Mouse (Mus musculus) liver, embryonic 15.5 days (tissue): ENCODE data around the gene Tmbim6. TPM values are rescaled to one million over a fixed set of nuclear protein-coding genes. Genes with fewer than 3 reads are reported as not detected.
A peak's percentile ranks its signal among the peaks of the same experiment; 100 is the strongest.
"Not testable (repeated sequence)": the region's sequence is repeated elsewhere in the genome, so short reads cannot be mapped to it uniquely, and the experiment has no call there.

ENCODE experiments used
- ATAC-seq: fragments of 200-750 bp; cut with Nextera tagmentation; 2 replicates; pipeline ENCODE4 v1.8.0; 2017; ENCODE audit warnings: moderate number of reproducible peaks, mild to moderate bottlenecking, moderate library complexity; ENCODE audit not compliant: insufficient read depth
- H3K27ac ChIP-seq: fragments of 300-500 bp; sonication (generic); replicated peaks from 2 replicates; pipeline ENCODE4 v1.5.1; 2015; ENCODE audit warnings: mild to moderate bottlenecking, inconsistent platforms
- H3K27me3 ChIP-seq: fragments of 300-500 bp; sonication (generic); 2 replicates; pipeline ENCODE4 v1.6.1; 2015; ENCODE audit warnings: mild to moderate bottlenecking, inconsistent platforms
- H3K36me3 ChIP-seq: fragments of 300-500 bp; sonication (generic); replicated peaks from 2 replicates; pipeline ENCODE4 v1.6.1; 2015; ENCODE audit warnings: moderate library complexity, mild to moderate bottlenecking, inconsistent platforms
- H3K4me1 ChIP-seq: fragments of 300-500 bp; sonication (generic); replicated peaks from 2 replicates; pipeline ENCODE4 v1.6.1; 2015; ENCODE audit warnings: inconsistent platforms
- H3K4me2 ChIP-seq: fragments of 300-500 bp; sonication (generic); 2 replicates; pipeline ENCODE4 v1.6.1; 2015; ENCODE audit warnings: moderate library complexity, mild to moderate bottlenecking, inconsistent platforms
- H3K4me3 ChIP-seq: fragments of 300-500 bp; sonication (generic); replicated peaks from 2 replicates; pipeline ENCODE4 v1.5.1; 2015; ENCODE audit warnings: mild to moderate bottlenecking, inconsistent platforms
- H3K9ac ChIP-seq: fragments of 300-500 bp; sonication (generic); 2 replicates; pipeline ENCODE4 v1.6.1; 2015; ENCODE audit warnings: moderate library complexity, mild to moderate bottlenecking, inconsistent platforms
- H3K9me3 ChIP-seq: fragments of 300-500 bp; sonication (generic); replicated peaks from 2 replicates; pipeline ENCODE4 v1.6.1; 2016; ENCODE audit warnings: inconsistent platforms
- WGBS: fragments of 180-500 bp; shearing (Covaris S2); methylation state at CpG from one replicate; pipeline ENCODE4 v1.1.7; 2015; ENCODE audit warnings: mixed read lengths; ENCODE audit not compliant: insufficient replicate concordance; 5-methylcytosine and 5-hydroxymethylcytosine counted together
- polyA plus RNA-seq: library from polyadenylated mRNA; unstranded; fragments of >200 nt; fragmentation: Nextera tagmentation; extraction: Ambion mirVana; gene quantifications from 2 replicates; pipeline ENCODE4 v1.2.1, GENCODE M21; 2015

The Tmbim6 gene
- polyA plus RNA-seq, 1 experiment from 2014 or later: 278 TPM

DNA sequence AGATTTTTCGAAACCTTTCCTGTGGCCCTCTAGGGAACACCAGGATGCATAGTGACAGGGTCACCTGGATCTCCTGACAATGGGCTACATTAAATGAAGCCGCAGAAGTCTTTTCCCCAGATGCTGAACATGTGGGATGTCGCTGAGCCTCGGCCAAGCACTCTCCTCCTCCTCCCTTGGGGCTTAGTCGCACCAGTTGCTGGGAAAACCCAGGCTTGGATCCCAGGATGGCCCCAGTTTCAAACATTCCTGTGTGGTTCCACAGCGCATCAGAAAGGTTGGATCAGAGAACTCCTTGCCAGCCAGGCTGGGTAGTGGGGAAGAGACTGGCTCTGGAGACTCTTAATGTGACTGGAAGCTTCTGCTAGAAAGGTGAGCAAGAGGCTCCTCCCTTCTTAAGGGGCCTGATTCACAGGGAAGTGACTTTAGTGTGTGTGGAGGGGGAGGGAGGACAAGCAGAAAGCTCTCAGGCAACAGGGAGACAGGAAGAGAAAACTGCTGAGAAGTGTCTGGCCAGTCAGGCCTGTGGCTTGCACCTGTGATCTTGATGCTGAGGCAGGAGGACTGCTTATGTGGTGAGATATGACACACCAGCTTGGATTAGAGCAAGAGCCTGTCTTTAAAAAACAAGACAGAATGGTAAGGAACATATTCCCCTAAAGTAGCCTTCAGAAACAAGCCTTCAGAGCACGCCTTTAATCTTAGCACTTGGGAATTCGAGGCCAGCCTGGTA lies 46.5 kb downstream of the Tmbim6 start:
- 72% methylated on average over 8 of the region's 8 CpGs for WGBS
- Histone ChIP-seq H3K27ac (no peak overlapping the region), H3K36me3 (no peaks in the 10 kb centered on the region), H3K9me3 (no peaks in the 10 kb centered on the region), H3K4me1 (peaks cover 21% of the 10 kb centered on the region), H3K4me2 (no peak overlapping the region), H3K4me3 (no peak overlapping the region), H3K9ac (no peak overlapping the region), H3K27me3 (no peaks in the 10 kb centered on the region)
- no peak for ATAC-seq

DNA sequence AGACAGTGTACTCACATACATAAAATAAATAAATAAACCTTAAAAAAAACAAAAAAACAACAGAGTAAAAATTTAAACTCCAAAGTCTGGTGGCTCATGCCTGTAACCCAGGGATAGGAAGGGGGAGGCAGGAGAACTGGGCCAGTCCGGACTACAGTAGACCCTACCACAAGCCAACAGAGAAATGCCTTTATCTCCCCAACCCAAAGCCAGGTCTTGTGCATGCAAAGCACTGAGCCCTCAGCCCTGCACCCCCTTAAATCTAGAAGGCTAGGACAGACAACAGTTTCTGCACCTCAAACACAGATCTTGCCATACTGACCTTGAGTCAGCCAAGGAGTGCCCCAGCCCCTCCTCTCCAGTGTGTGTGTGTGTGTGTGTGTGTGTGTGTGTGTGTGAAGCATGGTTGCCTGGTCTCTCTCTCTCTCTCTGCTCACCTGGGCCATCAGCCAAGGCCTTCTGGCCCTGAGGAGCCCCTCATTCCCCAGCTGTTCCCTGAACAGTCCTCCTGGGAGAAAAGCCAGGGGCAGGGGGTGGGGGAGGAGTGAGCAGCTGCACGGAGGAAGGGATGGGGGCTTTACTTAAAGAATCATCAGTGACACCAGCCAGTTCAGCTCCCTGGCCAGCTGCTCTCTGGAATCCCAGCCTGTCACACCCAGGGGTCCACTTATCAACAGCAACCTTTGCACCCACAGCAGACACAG lies 47.6 kb downstream of the Tmbim6 start:
- Histone ChIP-seq H3K4me2 (no peak overlapping the region), H3K27me3 (no peaks in the 10 kb centered on the region), H3K4me3 (no peak overlapping the region), H3K4me1 (peaks cover 20% of the 10 kb centered on the region; the same call in 1 of the 2 replicates), H3K9ac (no peak overlapping the region), H3K36me3 (no peaks in the 10 kb centered on the region), H3K9me3 (no peaks in the 10 kb centered on the region), H3K27ac (no peak overlapping the region)
- ATAC-seq: no peak
- 42% methylated on average over 2 of the region's 2 CpGs for WGBS

DNA sequence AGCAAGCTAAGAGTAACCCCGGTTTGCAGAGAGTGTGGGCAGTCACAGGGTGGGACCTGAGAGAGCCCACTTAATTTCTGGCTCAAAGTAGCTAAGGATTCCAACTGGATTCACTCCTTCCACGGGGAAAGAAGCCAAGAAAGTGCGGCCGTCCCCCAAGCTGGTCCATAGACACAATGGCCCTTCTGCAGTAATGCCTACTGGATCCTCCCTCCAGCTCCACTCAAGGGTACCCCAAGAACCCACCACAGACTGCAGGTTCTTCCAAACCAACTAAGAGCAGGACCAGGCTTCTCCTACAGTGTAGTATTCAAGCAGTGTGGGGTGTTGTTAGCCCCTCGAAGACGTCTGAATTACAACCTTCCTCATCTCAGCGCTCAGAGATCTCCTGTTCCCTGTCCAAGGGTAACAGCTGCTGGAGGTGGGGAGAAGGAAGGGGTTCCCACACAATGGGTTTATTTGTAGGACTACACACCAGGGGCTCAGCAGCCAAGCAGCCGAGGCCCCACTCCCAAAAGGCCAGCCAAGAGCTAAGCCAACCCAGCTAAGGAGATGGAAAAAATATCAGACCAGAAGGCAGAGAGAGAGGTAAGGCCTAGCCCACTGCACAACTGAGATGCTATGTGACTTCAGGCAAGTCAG lies 48.3 kb downstream of the Tmbim6 start:
- Histone ChIP-seq H3K27me3 (no peaks in the 10 kb centered on the region), H3K4me2 (no peak overlapping the region), H3K9ac (no peak overlapping the region), H3K36me3 (no peaks in the 10 kb centered on the region), H3K4me3 (no peak overlapping the region), H3K4me1 (peaks cover 18% of the 10 kb centered on the region; the same call in 1 of the 2 replicates), H3K9me3 (no peaks in the 10 kb centered on the region), H3K27ac (no peak overlapping the region)
- 62% methylated on average over 8 of the region's 8 CpGs for WGBS
- ATAC-seq: no peak

DNA sequence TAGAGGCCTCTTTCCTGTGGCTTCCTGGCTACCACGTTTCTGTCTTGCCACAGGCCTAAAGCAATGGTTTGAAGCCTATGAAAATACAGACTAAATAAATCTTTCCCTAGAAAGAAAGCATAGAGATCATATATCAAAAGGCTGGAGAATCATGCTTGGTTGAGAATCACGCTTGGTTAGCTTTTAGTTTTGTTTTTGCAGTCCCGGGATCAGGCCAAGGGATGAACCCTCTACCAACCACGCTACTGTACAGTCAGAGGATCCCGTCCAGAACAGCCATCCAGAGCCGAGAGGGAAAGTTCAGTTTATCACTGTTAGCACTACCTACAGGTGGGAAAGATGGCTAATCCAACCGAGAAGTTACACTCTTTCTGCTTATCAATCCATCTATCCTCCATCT lies 49.7 kb downstream of the Tmbim6 start:
- 65% methylated on average over 7 of the region's 7 CpGs for WGBS
- no peak overlapping the region for H3K4me3 ChIP-seq
- no peaks in the 10 kb centered on the region for H3K9me3 ChIP-seq
- no peak overlapping the region for H3K4me2 ChIP-seq
- H3K27ac ChIP-seq: no peak overlapping the region
- H3K4me1 ChIP-seq: peaks cover 16% of the 10 kb centered on the region; the same call in 1 of the 2 replicates
- H3K27me3 ChIP-seq: no peaks in the 10 kb centered on the region
- no peak for ATAC-seq
- H3K9ac ChIP-seq: no peak overlapping the region
- no peaks in the 10 kb centered on the region for H3K36me3 ChIP-seq

DNA sequence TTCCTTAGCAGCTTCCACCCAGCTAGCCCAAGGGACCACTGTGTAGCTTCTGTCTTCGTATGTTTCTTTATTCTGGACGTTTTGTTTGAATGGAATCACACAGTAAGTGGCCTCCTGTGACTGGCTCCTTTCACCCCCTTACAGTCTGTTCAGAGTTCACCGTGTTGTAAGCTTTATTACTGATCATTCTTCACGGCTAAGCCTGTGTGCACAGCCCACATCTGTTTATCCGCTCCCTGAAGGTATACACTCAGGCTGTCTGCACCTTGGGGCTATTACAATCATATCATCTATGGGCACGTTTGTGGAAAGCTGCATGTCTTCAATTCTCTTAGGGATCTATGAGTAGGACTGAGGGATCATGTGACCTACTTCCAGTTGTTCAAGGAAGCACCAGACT lies 52.9 kb downstream of the Tmbim6 start:
- Histone ChIP-seq H3K27me3 (no peaks in the 10 kb centered on the region), H3K4me2 (no peak overlapping the region), H3K9ac (no peak overlapping the region), H3K36me3 (no peaks in the 10 kb centered on the region), H3K27ac (no peak overlapping the region), H3K4me1 (peaks cover 31% of the 10 kb centered on the region), H3K9me3 (no peaks in the 10 kb centered on the region), H3K4me3 (no peak overlapping the region)
- no peak for ATAC-seq
- 61% methylated on average over 6 of the region's 6 CpGs for WGBS

DNA sequence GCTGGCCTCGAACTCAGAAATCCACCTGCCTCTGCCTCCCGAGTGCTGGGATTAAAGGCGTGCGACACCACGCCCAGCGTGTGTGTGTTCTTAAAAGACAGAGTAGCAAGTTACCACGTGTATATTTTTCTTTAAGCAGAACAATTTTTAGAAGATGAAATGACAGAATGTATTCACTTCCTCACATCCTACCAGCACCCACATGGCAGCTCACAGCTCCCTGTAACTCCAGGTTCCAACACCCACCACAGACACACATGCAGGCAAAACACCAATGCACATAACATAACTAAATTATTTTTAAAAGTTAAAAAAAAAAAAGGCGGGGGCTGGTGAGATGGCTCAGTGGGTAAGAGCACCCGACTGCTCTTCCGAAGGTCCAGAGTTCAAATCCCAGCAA lies 53.5 kb downstream of the Tmbim6 start:
- H3K36me3 ChIP-seq, H3K4me3 ChIP-seq, H3K27me3 ChIP-seq, H3K4me2 ChIP-seq, H3K9me3 ChIP-seq, H3K27ac ChIP-seq, ATAC-seq, H3K9ac ChIP-seq: not testable (repeated sequence)
- 67% methylated on average over 10 of the region's 10 CpGs for WGBS
- peaks cover 28% of the 10 kb centered on the region for H3K4me1 ChIP-seq

DNA sequence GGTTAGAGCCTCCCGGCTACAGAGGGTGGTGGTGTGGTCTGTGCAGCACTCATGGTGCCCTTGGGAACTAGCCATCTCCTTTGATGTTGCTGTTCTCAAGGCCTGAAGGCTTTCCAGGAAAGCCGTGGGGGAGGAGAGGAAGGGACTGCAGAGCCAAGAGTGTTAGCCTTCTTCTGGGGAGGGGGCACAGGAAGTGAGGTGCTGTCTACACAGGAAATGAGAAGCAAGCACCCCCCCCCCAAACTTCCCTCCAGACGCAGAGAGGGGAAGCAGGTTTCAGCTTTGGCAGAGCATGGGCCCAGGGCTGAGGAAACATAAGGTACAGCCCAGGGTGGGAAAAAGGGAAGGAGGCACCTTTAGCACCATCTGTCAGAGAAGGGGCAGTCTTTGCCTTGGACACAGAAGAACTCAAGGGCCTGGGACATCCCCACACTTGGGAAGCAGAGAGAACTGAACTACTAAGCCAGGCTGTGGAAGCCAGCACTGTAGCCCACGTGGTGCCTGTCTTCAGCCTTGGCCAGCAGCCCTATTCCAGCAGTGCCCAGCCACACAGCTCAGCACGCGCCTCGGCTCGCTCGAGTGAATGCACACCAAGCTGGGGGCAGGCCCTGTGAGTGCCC lies 56.6 kb downstream of the Tmbim6 start:
- H3K36me3 ChIP-seq: no peaks in the 10 kb centered on the region
- H3K9me3 ChIP-seq: no peaks in the 10 kb centered on the region
- H3K27ac ChIP-seq: peak overlapping the region; percentile 35
- peak; percentile 45 for ATAC-seq
- peak overlapping the region; percentile 48 for H3K4me2 ChIP-seq
- H3K27me3 ChIP-seq: no peaks in the 10 kb centered on the region
- WGBS: 15% methylated on average over 9 of the region's 9 CpGs
- peaks cover 25% of the 10 kb centered on the region for H3K4me1 ChIP-seq
- H3K9ac ChIP-seq: no peak overlapping the region
- no peak overlapping the region for H3K4me3 ChIP-seq

DNA sequence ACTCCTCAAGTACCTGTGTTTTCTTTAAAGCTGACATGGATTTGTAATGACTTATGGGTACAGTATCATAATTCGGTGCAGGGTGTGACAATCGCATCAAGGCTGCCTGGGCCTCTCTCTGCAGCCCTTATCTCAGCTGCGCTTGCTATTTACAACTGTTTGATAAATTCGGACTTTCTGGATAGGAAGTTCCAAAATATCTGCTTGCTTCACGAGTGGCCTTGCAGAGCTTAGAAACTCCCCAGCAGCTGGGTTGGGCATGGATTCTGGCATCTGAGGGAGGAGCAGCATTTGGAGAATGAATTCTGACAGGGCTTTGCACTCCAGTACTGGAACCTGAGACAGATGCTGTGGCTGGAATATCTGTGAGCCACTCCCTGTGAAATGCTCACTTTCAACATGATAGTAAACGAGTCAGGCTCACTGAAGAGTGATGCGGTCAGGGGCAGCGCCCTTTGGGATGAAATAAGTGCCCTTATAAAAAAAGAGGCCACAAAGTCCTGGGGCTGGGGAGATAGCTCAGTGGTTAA lies 57.1 kb downstream of the Tmbim6 start:
- Histone ChIP-seq H3K4me1 (peaks cover 25% of the 10 kb centered on the region), H3K4me3 (no peak overlapping the region), H3K36me3 (no peaks in the 10 kb centered on the region), H3K9me3 (no peaks in the 10 kb centered on the region), H3K9ac (no peak overlapping the region), H3K27me3 (no peaks in the 10 kb centered on the region), H3K27ac (peak overlapping the region; percentile 35), H3K4me2 (peak overlapping the region; percentile 48)
- 11% methylated on average over 8 of the region's 8 CpGs for WGBS
- peak; percentile 69 for ATAC-seq

DNA sequence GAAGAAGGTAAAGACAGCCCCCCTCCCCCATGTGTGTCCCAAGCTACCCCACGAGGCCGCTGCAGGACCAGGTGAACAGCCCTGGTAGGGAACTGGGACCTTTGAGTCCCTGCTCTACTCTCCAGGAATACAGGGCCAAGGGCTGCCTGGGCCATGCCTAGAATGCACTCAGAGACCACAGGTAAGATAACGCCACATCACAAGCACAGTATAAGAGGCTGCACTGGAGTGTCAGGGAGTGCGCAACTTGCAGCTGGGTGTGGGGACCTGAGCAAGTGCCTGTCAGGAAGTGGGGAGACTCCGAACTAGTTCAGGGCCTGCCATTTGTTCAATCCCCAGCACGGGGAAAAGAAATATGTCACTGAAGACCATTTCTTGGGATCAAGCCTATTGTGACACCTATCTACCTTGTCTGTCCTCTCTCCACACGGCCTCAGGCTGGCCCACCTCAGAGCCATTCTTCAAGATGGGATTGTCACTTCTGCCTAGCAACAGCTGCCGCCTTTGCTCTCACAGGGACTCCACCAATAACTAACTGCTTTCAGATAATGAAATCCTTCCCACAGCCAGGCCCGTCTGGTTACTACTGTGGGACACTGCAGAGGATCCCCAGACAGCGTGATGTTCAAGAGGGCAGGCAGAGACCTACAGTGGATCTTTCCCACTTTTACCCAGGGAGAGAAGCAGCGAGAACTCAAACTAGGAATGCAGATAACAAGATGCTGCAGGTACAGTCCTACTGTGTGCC lies 60.6 kb downstream of the Tmbim6 start:
- peaks cover 13% of the 10 kb centered on the region for H3K27me3 ChIP-seq
- no peak overlapping the region for H3K4me2 ChIP-seq

DNA sequence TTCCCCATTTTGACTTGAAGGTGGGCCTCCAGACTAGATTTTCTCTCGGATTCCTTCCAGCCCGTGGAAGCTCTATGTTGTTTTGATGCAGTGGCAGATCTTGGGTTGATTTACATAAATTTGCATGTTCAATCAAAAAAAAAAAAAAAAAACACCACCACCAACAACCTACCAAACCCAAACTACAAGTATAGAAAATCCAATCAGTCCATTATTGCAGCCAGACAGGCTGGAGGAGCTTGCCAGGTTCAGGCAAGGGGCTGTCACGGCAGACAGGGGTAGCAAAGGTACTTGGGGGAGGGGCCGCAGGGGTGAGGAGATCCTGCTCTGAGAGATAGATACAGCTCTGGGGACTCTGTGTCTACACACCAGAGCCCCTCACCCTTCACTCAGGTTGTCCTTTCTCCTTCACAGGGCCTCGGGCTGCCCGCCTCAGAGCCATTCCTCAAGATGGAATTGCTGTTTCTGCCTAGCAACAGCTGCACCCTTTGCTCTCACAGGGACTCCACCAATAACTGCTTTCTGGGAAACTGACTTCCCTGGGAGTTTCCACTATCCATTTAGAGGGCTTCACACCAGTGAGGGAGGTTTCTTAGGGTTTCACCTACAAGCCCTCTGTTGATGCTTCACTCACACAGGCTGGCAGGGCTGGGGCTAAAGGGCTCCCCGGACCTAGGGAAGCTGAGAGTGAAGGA lies 62.0 kb downstream of the Tmbim6 start:
- Histone ChIP-seq H3K4me1 (peaks cover 33% of the 10 kb centered on the region), H3K36me3 (no peaks in the 10 kb centered on the region), H3K4me2 (no peak overlapping the region), H3K9me3 (no peaks in the 10 kb centered on the region), H3K27me3 (peaks cover 13% of the 10 kb centered on the region), H3K9ac (no peak overlapping the region), H3K4me3 (no peak overlapping the region), H3K27ac (no peak overlapping the region)
- no peak for ATAC-seq
- WGBS: 59% methylated on average over 7 of the region's 7 CpGs

More for the DNA sequence above, 60.6 kb downstream of the Tmbim6 start:
- Histone ChIP-seq H3K4me3 (no peak overlapping the region), H3K27ac (no peak overlapping the region), H3K9ac (no peak overlapping the region), H3K9me3 (no peaks in the 10 kb centered on the region), H3K36me3 (no peaks in the 10 kb centered on the region), H3K4me1 (peaks cover 42% of the 10 kb centered on the region)
- WGBS: 64% methylated on average over 11 of the region's 11 CpGs
- ATAC-seq: no peak
